Mouse (Mus musculus): Measurements from ENCODE around the gene Pomgnt2. TPM values are rescaled to one million over a fixed set of nuclear protein-coding genes. Genes with fewer than 3 reads are reported as not detected.
A peak's percentile ranks its signal among the peaks of the same experiment; 100 is the strongest.

Gene Pomgnt2
- polyA plus RNA-seq, 1 experiment from 2014 or later: 5.1 TPM

GRCm38 (mm10) chr9:121948431-121948830 is 48.5 kb downstream of the Pomgnt2 start:
- no peaks in the 10 kb centered on the region for H3K36me3 ChIP-seq (ENCODE audit: control insufficient read depth, insufficient read depth, low read length)
- 62% methylated on average over 4 of the region's 4 CpGs for WGBS
- no peak overlapping the region for H3K27ac ChIP-seq (ENCODE audit: low read depth, low read length)
- no peak overlapping the region for H3K4me3 ChIP-seq (ENCODE audit: low read depth, low read length)
- no peak overlapping the region for H3K9ac ChIP-seq (ENCODE audit: low read depth, low read length)
- DNase-seq (ENCODE audit: low spot score) (no peak), ATAC-seq (replicated peaks; ENCODE audit: low FRiP score) (no peak)
- H3K4me2 ChIP-seq: no peak overlapping the region
- 0 out of 2 replicates have a peak, but pooled peaks cover 3% of the 10 kb centered on the region for H3K27me3 ChIP-seq (replicated peaks; ENCODE audit: control insufficient read depth, insufficient read depth, low read length)
- H3K9me3 ChIP-seq (ENCODE audit: control insufficient read depth, low read length): no peaks in the 10 kb centered on the region
- H3K4me1 ChIP-seq (replicated peaks; ENCODE audit: control insufficient read depth, insufficient read depth, low read length): peaks cover 4% of the 10 kb centered on the region; the same call in 1 of the 2 replicates

GRCm38 (mm10) chr9:121947784-121948183 is 49.1 kb downstream of the Pomgnt2 start:
- 0 out of 2 replicates have a peak, but pooled peaks cover 3% of the 10 kb centered on the region for H3K27me3 ChIP-seq (replicated peaks; ENCODE audit: control insufficient read depth, insufficient read depth, low read length)
- H3K4me3 ChIP-seq (ENCODE audit: low read depth, low read length): no peak overlapping the region
- H3K27ac ChIP-seq (ENCODE audit: low read depth, low read length): no peak overlapping the region
- 16% methylated on average over 4 of the region's 4 CpGs for WGBS
- peak; percentile 44 for DNase-seq (ENCODE audit: low spot score)
- H3K4me2 ChIP-seq: no peak overlapping the region
- H3K4me1 ChIP-seq (replicated peaks; ENCODE audit: control insufficient read depth, insufficient read depth, low read length): peaks cover 4% of the 10 kb centered on the region; the same call in 1 of the 2 replicates
- no peaks in the 10 kb centered on the region for H3K36me3 ChIP-seq (ENCODE audit: control insufficient read depth, insufficient read depth, low read length)
- H3K9me3 ChIP-seq (ENCODE audit: control insufficient read depth, low read length): no peaks in the 10 kb centered on the region
- ATAC-seq (replicated peaks; ENCODE audit: low FRiP score): no peak
- no peak overlapping the region for H3K9ac ChIP-seq (ENCODE audit: low read depth, low read length)

- WGBS: 67% methylated on average over 3 of the region's 3 CpGs
- Histone ChIP-seq H3K9me3 (ENCODE audit: control insufficient read depth, low read length) (no peaks in the 10 kb centered on the region), H3K36me3 (ENCODE audit: control insufficient read depth, insufficient read depth, low read length) (no peaks in the 10 kb centered on the region), H3K4me1 (replicated peaks; ENCODE audit: control insufficient read depth, insufficient read depth, low read length) (no peaks in the 10 kb centered on the region), H3K9ac (ENCODE audit: low read depth, low read length) (no peak overlapping the region), H3K27me3 (replicated peaks; ENCODE audit: control insufficient read depth, insufficient read depth, low read length) (0 out of 2 replicates have a peak, but pooled peaks cover 3% of the 10 kb centered on the region), H3K4me3 (ENCODE audit: low read depth, low read length) (no peak overlapping the region), H3K4me2 (no peak overlapping the region), H3K27ac (ENCODE audit: low read depth, low read length) (no peak overlapping the region)
- ATAC-seq (replicated peaks; ENCODE audit: low FRiP score): no peak
- DNase-seq (ENCODE audit: low spot score): no peak
These were observed 53.3 kb downstream of the Pomgnt2 start for GRCm38 (mm10) chr9:121943628-121944027.

- DNase-seq (ENCODE audit: low spot score): no peak
- Histone ChIP-seq H3K9me3 (ENCODE audit: control insufficient read depth, low read length) (no peaks in the 10 kb centered on the region), H3K4me1 (replicated peaks; ENCODE audit: control insufficient read depth, insufficient read depth, low read length) (no peaks in the 10 kb centered on the region), H3K9ac (ENCODE audit: low read depth, low read length) (no peak overlapping the region), H3K4me2 (no peak overlapping the region), H3K4me3 (ENCODE audit: low read depth, low read length) (no peak overlapping the region), H3K27me3 (replicated peaks; ENCODE audit: control insufficient read depth, insufficient read depth, low read length) (0 out of 2 replicates have a peak, but pooled peaks cover 3% of the 10 kb centered on the region), H3K27ac (ENCODE audit: low read depth, low read length) (no peak overlapping the region), H3K36me3 (ENCODE audit: control insufficient read depth, insufficient read depth, low read length) (no peaks in the 10 kb centered on the region)
- WGBS: 75% methylated on average over 3 of the region's 3 CpGs
- ATAC-seq (replicated peaks; ENCODE audit: low FRiP score): no peak
These were observed 53.9 kb downstream of the Pomgnt2 start for GRCm38 (mm10) chr9:121943005-121943404.

GRCm38 (mm10) chr9:121937944-121938355 is 59.0 kb downstream of the Pomgnt2 start:
- H3K4me1 ChIP-seq (replicated peaks; ENCODE audit: control insufficient read depth, insufficient read depth, low read length): no peaks in the 10 kb centered on the region
- H3K36me3 ChIP-seq (ENCODE audit: control insufficient read depth, insufficient read depth, low read length): no peaks in the 10 kb centered on the region
- H3K27me3 ChIP-seq (replicated peaks; ENCODE audit: control insufficient read depth, insufficient read depth, low read length): no peaks in the 10 kb centered on the region; the same call in 1 of the 2 replicates
- no peaks in the 10 kb centered on the region for H3K9me3 ChIP-seq (ENCODE audit: control insufficient read depth, low read length)
- ATAC-seq (replicated peaks; ENCODE audit: low FRiP score): peak; percentile 75
- 42% methylated on average over 21 of the region's 21 CpGs for WGBS
- peak overlapping the region; percentile 54 for H3K4me2 ChIP-seq
- H3K4me3 ChIP-seq (ENCODE audit: low read depth, low read length): peak overlapping the region; percentile 48
- H3K9ac ChIP-seq (ENCODE audit: low read depth, low read length): peak overlapping the region; percentile 50
- H3K27ac ChIP-seq (ENCODE audit: low read depth, low read length): no peak overlapping the region
- no peak for DNase-seq (ENCODE audit: low spot score)

- Histone ChIP-seq H3K9me3 (ENCODE audit: control insufficient read depth, low read length) (no peaks in the 10 kb centered on the region), H3K4me2 (peak overlapping the region; percentile 54), H3K4me1 (replicated peaks; ENCODE audit: control insufficient read depth, insufficient read depth, low read length) (no peaks in the 10 kb centered on the region), H3K27ac (ENCODE audit: low read depth, low read length) (no peak overlapping the region), H3K4me3 (ENCODE audit: low read depth, low read length) (peak overlapping the region; percentile 48), H3K36me3 (ENCODE audit: control insufficient read depth, insufficient read depth, low read length) (no peaks in the 10 kb centered on the region), H3K9ac (ENCODE audit: low read depth, low read length) (no peak overlapping the region), H3K27me3 (replicated peaks; ENCODE audit: control insufficient read depth, insufficient read depth, low read length) (no peaks in the 10 kb centered on the region; the same call in 1 of the 2 replicates)
- DNase-seq (ENCODE audit: low spot score) (no peak), ATAC-seq (replicated peaks; ENCODE audit: low FRiP score) (peak; percentile 43)
- WGBS: 45% methylated on average over 6 of the region's 6 CpGs
These were observed 59.5 kb downstream of the Pomgnt2 start for GRCm38 (mm10) chr9:121937451-121937864.

GRCm38 (mm10) chr9:121936952-121937351 is 60.0 kb downstream of the Pomgnt2 start:
- Histone ChIP-seq H3K27me3 (replicated peaks; ENCODE audit: control insufficient read depth, insufficient read depth, low read length) (no peaks in the 10 kb centered on the region; the same call in 1 of the 2 replicates), H3K4me1 (replicated peaks; ENCODE audit: control insufficient read depth, insufficient read depth, low read length) (no peaks in the 10 kb centered on the region), H3K4me3 (ENCODE audit: low read depth, low read length) (no peak overlapping the region), H3K36me3 (ENCODE audit: control insufficient read depth, insufficient read depth, low read length) (no peaks in the 10 kb centered on the region), H3K9ac (ENCODE audit: low read depth, low read length) (no peak overlapping the region), H3K4me2 (no peak overlapping the region), H3K9me3 (ENCODE audit: control insufficient read depth, low read length) (no peaks in the 10 kb centered on the region), H3K27ac (ENCODE audit: low read depth, low read length) (no peak overlapping the region)
- no peak for DNase-seq (ENCODE audit: low spot score)
- WGBS: 81% methylated on average over 1 of the region's 1 CpGs
- no peak for ATAC-seq (replicated peaks; ENCODE audit: low FRiP score)

- no peak overlapping the region for H3K4me3 ChIP-seq (ENCODE audit: low read depth, low read length)
These were observed 62.1 kb downstream of the Pomgnt2 start for GRCm38 (mm10) chr9:121934856-121935255.

More at GRCm38 (mm10) chr9:121934856-121935255, 62.1 kb downstream of the Pomgnt2 start:
- no peak overlapping the region for H3K27ac ChIP-seq (ENCODE audit: low read depth, low read length)
- DNase-seq (ENCODE audit: low spot score) (no peak), ATAC-seq (replicated peaks; ENCODE audit: low FRiP score) (no peak)
- H3K4me2 ChIP-seq: no peak overlapping the region
- 77% methylated on average over 4 of the region's 4 CpGs for WGBS
- no peaks in the 10 kb centered on the region for H3K9me3 ChIP-seq (ENCODE audit: control insufficient read depth, low read length)
- no peaks in the 10 kb centered on the region for H3K4me1 ChIP-seq (replicated peaks; ENCODE audit: control insufficient read depth, insufficient read depth, low read length)
- H3K36me3 ChIP-seq (ENCODE audit: control insufficient read depth, insufficient read depth, low read length): no peaks in the 10 kb centered on the region
- no peaks in the 10 kb centered on the region; the same call in 1 of the 2 replicates for H3K27me3 ChIP-seq (replicated peaks; ENCODE audit: control insufficient read depth, insufficient read depth, low read length)
- no peak overlapping the region for H3K9ac ChIP-seq (ENCODE audit: low read depth, low read length)
